Mouse (Mus musculus) neural tube, embryonic 13.5 days (tissue): ENCODE measurements at regions not wholly inside any gene's neighbourhood (a gene's known extent, or its start where the extent isn't known, plus 50 kb on each side); places are given as distances from the start of the nearest gene placed in this dataset.

ENCODE experiments used
- ATAC-seq: fragments of 200-750 bp; cut with Nextera tagmentation; 2 replicates; pipeline ENCODE4 v1.8.0; 2017; ENCODE audit warnings: low read depth, mild to moderate bottlenecking, moderate TSS enrichment, moderate library complexity
- H3K27ac ChIP-seq: fragments of 300-500 bp; sonication (generic); replicated peaks from 2 replicates; pipeline ENCODE4 v1.5.1; 2015; ENCODE audit warnings: moderate library complexity, mild to moderate bottlenecking, inconsistent platforms
- H3K27me3 ChIP-seq: fragments of 300-500 bp; sonication (generic); 2 replicates; pipeline ENCODE4 v1.6.1; 2015; ENCODE audit warnings: mild to moderate bottlenecking, inconsistent platforms
- H3K36me3 ChIP-seq: fragments of 300-500 bp; sonication (generic); 2 replicates; pipeline ENCODE4 v1.6.1; 2015; ENCODE audit warnings: mild to moderate bottlenecking, inconsistent platforms
- H3K4me1 ChIP-seq: fragments of 300-500 bp; sonication (generic); replicated peaks from 2 replicates; pipeline ENCODE4 v1.6.1; 2015; ENCODE audit warnings: inconsistent platforms
- H3K4me2 ChIP-seq: fragments of 300-500 bp; sonication (generic); 2 replicates; pipeline ENCODE4 v1.6.1; 2015; ENCODE audit warnings: inconsistent platforms, mild to moderate bottlenecking, moderate library complexity
- H3K4me3 ChIP-seq: fragments of 300-500 bp; sonication (generic); 2 replicates; pipeline ENCODE4 v1.5.1; 2015; ENCODE audit warnings: mild to moderate bottlenecking, inconsistent platforms
- H3K9ac ChIP-seq: fragments of 300-500 bp; sonication (generic); 2 replicates; pipeline ENCODE4 v1.6.1; 2015; ENCODE audit warnings: moderate library complexity, mild to moderate bottlenecking, inconsistent platforms
- H3K9me3 ChIP-seq: fragments of 300-500 bp; sonication (generic); 2 replicates; pipeline ENCODE4 v1.6.1; 2016; ENCODE audit warnings: inconsistent platforms
- WGBS: fragments of 180-500 bp; shearing (Covaris S2); methylation state at CpG from one replicate; pipeline ENCODE4 v1.1.7; 2015; 5-methylcytosine and 5-hydroxymethylcytosine counted together

DNA sequence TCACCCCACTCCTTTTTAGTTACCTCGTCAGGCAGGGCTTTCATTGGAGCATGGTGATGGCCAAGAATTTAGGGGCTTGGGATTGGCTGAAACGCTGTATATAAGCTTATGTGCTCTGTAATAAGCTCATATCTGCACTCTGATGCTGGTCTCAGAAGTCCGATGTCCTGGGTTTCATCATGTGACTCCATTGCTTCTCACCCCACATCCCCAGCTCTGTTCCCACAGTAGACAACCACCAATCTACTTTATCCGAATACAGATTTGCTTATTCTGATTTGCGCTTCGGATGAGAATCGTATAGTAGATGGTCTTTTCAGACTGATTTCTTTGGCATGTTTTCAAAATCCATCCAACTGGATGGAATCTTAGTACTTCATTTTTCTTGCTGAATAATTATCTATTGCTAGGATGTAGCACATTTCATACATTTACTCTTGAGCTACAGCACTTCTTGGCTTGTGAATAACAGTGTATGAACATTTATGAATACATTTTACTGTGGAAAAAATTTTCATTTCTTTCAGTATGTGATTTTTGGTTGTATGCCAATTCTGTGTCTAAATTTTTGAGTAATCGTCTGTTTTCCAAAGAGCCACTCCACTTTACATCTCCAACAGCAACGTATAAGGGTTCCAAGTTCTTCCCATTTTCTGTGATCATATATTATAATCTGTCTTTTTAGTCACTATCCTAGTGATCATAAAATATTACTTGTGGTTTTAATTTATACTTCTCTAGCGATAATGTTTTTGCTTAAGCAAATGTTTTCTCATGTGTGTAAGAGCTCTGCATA lies 185.7 kb downstream of the Hace1 start:
- no peak overlapping the region for H3K9ac ChIP-seq
- H3K9me3 ChIP-seq = no peaks in the 10 kb centered on the region
- no peak overlapping the region for H3K4me2 ChIP-seq
- no peak overlapping the region for H3K27ac ChIP-seq
- no peak overlapping the region for H3K4me3 ChIP-seq
- no peak for ATAC-seq
- 89% methylated on average over 10 of the region's 10 CpGs for WGBS
- H3K27me3 ChIP-seq = no peaks in the 10 kb centered on the region
- no peaks in the 10 kb centered on the region for H3K4me1 ChIP-seq
- no peaks in the 10 kb centered on the region for H3K36me3 ChIP-seq

DNA sequence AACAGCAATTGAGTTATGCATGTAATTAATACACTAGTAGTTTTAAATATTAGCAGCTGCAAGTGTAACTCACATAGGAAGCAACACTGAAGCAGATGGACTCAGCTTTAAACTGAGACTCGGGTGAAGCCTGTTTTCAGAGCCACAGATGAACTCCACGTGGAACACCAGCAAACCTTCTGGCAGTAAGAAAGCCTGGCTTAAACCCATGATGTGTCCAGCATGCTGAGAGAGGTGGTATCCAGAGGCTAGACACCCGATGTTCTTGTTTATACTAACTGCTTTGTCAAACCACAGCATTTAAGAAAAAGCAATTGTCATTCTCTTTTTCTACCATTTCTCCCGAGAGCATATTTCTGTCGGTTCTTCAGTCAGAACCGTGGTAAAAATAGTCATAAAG lies 202.1 kb downstream of the Hace1 start:
- Histone ChIP-seq H3K9ac (no peak overlapping the region), H3K4me2 (no peak overlapping the region), H3K27ac (no peak overlapping the region), H3K9me3 (no peaks in the 10 kb centered on the region), H3K36me3 (no peaks in the 10 kb centered on the region), H3K27me3 (no peaks in the 10 kb centered on the region), H3K4me1 (peaks cover 26% of the 10 kb centered on the region), H3K4me3 (no peak overlapping the region)
- WGBS = 21% methylated on average over 6 of the region's 6 CpGs
- ATAC-seq = no peak

DNA sequence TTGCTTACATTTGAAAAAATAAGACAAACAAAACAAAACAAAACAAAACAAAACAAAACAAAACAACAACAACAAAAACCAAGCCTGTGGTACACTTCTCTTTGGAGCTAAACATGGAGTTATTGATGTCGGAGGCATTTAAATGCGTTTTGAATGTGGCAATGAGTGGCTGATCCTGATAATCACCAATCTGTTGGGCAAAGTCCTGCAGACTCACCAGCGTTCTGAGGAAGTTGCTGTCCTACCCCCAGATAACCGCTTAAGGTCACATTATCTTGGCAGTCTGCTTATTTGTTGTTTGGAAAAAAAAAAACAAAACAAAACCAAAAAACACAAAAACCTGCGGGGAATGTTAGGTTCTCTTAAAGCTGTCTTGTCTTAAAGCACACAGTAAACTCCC lies 205.4 kb downstream of the Hace1 start:
- no peak overlapping the region for H3K4me3 ChIP-seq
- H3K36me3 ChIP-seq = no peaks in the 10 kb centered on the region
- ATAC-seq = no peak
- peaks cover 26% of the 10 kb centered on the region for H3K4me1 ChIP-seq
- no peak overlapping the region for H3K27ac ChIP-seq
- no peaks in the 10 kb centered on the region for H3K9me3 ChIP-seq
- WGBS = 48% methylated on average over 5 of the region's 5 CpGs
- H3K9ac ChIP-seq = no peak overlapping the region
- no peaks in the 10 kb centered on the region for H3K27me3 ChIP-seq
- H3K4me2 ChIP-seq = no peak overlapping the region

DNA sequence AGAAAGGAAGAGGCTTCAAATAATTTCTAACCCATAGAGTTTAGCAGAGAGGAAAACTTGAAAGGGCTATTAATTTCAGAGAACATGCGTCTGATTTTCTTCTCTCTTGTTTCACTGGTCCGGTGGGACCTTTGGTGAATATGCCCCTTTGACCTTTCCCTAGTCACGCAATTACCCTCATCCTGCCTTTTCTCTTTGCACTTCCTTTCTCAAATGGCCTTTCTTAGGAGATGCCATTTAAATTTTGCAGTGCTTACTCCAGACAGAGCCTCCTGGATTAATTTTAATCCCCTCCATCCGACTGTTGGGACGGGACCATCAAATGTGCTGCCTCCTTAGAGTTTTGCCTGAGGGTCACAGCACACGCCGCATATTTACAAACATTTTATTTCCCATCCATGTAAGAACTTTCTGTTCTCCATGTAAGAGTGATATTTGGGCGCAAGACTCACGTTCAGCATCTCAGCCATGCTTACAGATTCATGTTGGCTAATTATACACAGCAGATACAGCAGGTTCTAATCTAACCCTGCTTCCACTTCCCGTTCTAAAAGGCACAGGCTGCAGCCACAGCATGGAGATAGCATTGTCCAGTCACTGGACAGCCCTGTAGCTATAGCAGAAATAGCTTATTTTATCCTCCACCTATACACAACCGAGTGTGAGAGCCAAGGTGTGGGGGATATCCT lies 206.0 kb downstream of the Hace1 start:
- 19% methylated on average over 11 of the region's 11 CpGs for WGBS
- peak; percentile 32; the same call in 1 of the 2 replicates for ATAC-seq

DNA sequence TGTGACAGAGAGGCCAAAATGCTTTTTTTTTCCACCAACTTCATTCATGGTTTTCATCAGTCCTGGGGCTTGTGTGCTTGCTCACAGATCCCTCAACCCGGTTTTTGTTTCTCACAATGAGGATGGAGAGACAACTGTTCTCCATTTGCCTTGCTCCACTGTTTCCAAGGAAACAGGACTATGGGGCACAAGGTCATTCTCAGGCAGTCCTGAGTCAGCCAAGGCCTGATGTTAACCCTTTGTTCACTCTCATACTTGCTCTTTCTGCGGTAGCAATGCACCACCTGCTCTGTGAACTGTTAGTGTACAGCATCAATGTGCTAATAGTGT lies 206.5 kb downstream of the Hace1 start:
- H3K27ac ChIP-seq = no peak overlapping the region
- WGBS = 5% methylated on average over 2 of the region's 2 CpGs

More for the DNA sequence above, 206.0 kb downstream of the Hace1 start:
- Histone ChIP-seq H3K27me3 (no peaks in the 10 kb centered on the region), H3K4me1 (peaks cover 26% of the 10 kb centered on the region), H3K4me2 (no peak overlapping the region), H3K9me3 (no peaks in the 10 kb centered on the region), H3K4me3 (no peak overlapping the region), H3K9ac (no peak overlapping the region), H3K27ac (no peak overlapping the region), H3K36me3 (no peaks in the 10 kb centered on the region)

DNA sequence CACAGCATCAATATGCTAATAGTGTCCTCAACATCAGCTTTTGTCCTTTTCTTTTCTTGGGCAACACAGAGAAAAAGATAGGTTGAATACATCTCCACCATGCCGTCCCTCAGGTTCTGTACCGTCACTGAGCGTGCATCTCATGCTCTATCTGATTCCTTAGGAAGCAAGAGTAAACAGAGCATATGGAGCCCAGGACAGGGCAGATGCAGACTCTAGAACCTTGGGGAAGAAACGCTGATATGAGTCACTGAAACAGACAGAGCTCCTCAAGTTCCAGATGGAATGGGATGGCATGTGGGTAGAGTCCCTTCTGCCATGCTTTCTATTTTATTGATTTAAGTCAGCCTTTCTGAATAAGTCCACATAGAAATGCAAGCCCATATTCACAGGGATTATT lies 206.9 kb downstream of the Hace1 start:
- Histone ChIP-seq H3K9ac (no peak overlapping the region), H3K4me2 (no peak overlapping the region), H3K27ac (no peak overlapping the region), H3K4me1 (peaks cover 26% of the 10 kb centered on the region), H3K27me3 (no peaks in the 10 kb centered on the region), H3K4me3 (no peak overlapping the region), H3K9me3 (no peaks in the 10 kb centered on the region), H3K36me3 (no peaks in the 10 kb centered on the region)
- no peak for ATAC-seq
- 49% methylated on average over 4 of the region's 4 CpGs for WGBS

More for the DNA sequence above, 206.5 kb downstream of the Hace1 start:
- no peak overlapping the region for H3K4me2 ChIP-seq
- no peaks in the 10 kb centered on the region for H3K36me3 ChIP-seq
- H3K9me3 ChIP-seq = no peaks in the 10 kb centered on the region
- H3K27me3 ChIP-seq = no peaks in the 10 kb centered on the region
- H3K4me1 ChIP-seq = peaks cover 26% of the 10 kb centered on the region
- H3K4me3 ChIP-seq = no peak overlapping the region
- H3K9ac ChIP-seq = no peak overlapping the region
- no peak for ATAC-seq

DNA sequence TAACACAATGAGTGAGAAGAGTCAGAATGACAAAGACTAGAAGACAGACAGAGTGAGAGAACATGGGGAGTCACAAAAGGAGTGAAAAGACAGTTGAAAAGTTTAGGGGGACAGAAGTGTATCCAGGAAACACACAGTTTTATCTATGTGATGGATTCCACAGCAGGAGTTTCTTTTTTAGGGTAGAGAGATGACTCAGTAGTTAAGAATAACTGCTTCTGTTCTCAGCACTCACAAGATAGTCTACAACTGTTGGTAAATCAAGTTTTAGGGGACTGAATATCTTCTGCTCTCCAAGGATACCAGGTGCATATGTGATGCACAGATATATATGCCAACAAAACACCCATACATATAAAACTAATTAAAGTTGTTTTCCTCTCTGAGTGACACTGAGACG lies 210.7 kb downstream of the Hace1 start:
- Histone ChIP-seq H3K27me3 (no peaks in the 10 kb centered on the region), H3K4me3 (no peak overlapping the region), H3K9me3 (no peaks in the 10 kb centered on the region), H3K27ac (no peak overlapping the region), H3K9ac (no peak overlapping the region), H3K4me1 (peaks cover 13% of the 10 kb centered on the region), H3K36me3 (no peaks in the 10 kb centered on the region), H3K4me2 (no peak overlapping the region)
- no peak for ATAC-seq
- WGBS = 88% methylated on average over 1 of the region's 1 CpGs

DNA sequence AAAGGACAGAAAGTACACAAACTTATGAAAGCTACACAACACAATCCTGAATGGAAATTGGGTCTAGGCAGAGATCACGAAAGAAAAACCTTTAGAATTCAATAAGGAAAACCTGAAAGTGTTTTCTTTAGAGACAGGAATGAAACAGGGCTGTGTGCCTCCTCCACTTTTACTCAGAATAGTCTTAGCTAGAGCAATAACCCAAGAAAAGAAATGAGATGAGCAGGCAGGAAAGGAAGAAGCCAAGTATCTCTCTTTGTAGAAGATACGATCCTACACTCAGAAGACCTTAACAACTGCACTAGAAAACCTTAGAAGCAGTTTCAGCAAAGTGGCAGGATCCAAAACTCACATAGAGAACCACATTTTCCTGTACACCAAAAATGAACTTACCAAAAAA lies 218.0 kb downstream of the Hace1 start:
- H3K9ac ChIP-seq = no peak overlapping the region
- H3K27ac ChIP-seq = no peak overlapping the region
- no peak overlapping the region for H3K4me3 ChIP-seq
- H3K27me3 ChIP-seq = no peaks in the 10 kb centered on the region
- no peaks in the 10 kb centered on the region for H3K4me1 ChIP-seq
- no peak overlapping the region for H3K4me2 ChIP-seq
- ATAC-seq = no peak
- no peaks in the 10 kb centered on the region for H3K9me3 ChIP-seq
- WGBS = 93% methylated on average over 2 of the region's 2 CpGs
- H3K36me3 ChIP-seq = no peaks in the 10 kb centered on the region

DNA sequence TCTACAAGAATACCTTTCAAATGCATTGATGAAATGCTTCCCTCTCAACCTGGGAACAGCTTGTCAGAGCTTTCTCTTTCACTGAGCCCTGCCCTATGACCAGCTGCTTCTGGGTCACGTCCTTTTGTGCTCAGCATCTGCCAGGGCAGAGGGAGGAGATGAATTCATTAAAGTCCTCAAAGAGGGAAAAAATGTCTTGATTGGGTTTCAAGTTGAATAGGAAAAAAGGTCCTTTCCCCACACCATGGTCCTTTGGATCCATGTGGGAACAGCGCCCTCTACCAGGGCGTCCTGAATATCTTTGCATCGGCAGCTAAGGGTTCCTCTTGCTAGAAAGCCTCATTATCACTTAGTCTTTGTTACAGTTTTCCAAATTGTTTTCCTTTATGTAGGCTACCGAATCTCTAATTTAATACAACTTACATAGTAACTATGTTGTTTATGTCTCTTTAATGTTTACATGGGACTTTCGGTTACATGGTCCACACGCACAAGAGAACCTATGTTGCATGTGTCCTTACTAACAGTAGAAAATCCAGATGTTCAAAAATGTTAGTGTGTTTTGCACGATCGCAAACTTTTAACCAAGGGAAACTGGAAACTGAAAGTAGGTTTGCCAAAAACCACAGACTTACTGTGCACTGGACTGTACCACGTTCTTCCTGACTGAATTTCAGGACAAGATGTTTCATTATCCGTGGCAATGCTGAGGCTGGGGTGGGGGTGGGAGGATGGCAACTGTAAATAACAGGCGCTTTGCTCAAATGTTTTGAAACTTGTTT lies 222.6 kb downstream of the Hace1 start:
- no peak overlapping the region for H3K4me2 ChIP-seq
- no peak for ATAC-seq
- WGBS = 54% methylated on average over 12 of the region's 12 CpGs
- H3K4me3 ChIP-seq = no peak overlapping the region
- H3K9ac ChIP-seq = no peak overlapping the region
- H3K9me3 ChIP-seq = no peaks in the 10 kb centered on the region
- no peaks in the 10 kb centered on the region for H3K4me1 ChIP-seq
- no peaks in the 10 kb centered on the region for H3K27me3 ChIP-seq
- no peak overlapping the region for H3K27ac ChIP-seq
- no peaks in the 10 kb centered on the region for H3K36me3 ChIP-seq

DNA sequence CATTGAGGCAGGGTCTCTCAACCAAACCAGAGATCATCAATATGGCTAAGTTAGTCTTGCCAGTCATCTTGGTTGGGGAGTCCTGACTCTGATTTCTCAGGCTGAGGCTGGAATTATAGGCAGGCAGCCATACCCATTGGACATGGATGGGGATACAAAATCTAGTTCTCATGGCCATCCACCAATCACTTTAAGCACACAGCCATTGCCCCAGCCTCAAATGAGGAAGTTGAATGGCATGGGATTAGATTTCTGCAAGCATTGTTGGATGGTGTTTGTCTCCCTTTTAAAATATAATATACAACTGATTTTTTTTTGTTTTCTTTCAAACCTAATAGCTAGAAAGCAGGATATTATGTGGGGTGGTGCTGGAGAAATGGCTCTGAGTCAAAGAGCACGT lies 223.8 kb downstream of the Hace1 start:
- no peak for ATAC-seq
- Histone ChIP-seq H3K4me3 (no peak overlapping the region), H3K4me1 (no peaks in the 10 kb centered on the region), H3K4me2 (no peak overlapping the region), H3K27ac (no peak overlapping the region), H3K9me3 (no peaks in the 10 kb centered on the region), H3K36me3 (no peaks in the 10 kb centered on the region), H3K9ac (no peak overlapping the region), H3K27me3 (no peaks in the 10 kb centered on the region)
- 69% methylated on average over 1 of the region's 1 CpGs for WGBS

DNA sequence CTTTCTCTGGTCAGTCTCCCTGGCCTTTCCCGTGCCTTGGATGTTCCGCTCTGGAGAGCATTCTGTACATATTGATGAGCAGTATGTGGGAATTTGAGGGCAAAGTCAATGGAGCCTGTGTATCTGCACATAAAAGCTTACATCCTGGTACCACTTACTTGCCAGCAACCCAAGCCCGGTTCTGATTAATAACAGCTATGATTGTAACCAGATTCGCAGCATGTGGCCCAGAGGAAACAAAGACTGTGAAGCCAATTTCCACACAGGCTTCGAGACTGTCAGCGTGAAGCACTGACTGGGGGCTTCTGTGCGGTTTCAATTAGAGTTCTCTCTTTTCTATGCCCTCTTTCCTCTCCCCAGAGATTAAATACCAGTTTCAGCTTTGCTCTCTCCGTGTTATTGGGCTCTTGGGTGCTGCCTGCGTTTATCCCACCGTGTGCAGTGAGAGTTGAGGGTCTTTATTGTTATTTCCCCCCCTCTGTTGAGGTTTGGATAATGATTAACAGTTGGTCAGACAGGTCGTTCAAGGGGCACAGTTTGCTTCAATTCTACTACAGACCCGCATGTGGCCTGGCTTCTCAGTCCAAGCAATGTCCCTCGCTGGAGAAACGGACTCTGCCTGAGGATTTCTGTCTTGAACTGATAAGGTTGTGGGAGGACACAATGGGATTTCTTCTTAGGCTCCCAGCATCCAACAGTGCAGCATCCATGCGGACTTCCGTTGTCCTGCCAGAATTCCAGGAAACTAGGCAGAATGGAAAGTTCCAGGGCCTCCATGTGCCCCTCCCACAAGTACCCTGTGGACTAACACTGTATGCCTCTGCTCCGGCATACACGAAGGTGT lies 229.6 kb downstream of the Hace1 start:
- WGBS = 20% methylated on average over 18 of the region's 18 CpGs
- H3K4me1 ChIP-seq = peaks cover 13% of the 10 kb centered on the region
- H3K36me3 ChIP-seq = no peaks in the 10 kb centered on the region
- no peaks in the 10 kb centered on the region for H3K9me3 ChIP-seq
- no peaks in the 10 kb centered on the region for H3K27me3 ChIP-seq
- no peak overlapping the region for H3K4me3 ChIP-seq
- ATAC-seq = peak; percentile 68; the same call in 1 of the 2 replicates
- H3K9ac ChIP-seq = no peak overlapping the region
- H3K27ac ChIP-seq = peak overlapping the region; percentile 53
- peak overlapping the region; percentile 28 for H3K4me2 ChIP-seq
